Mouse (Mus musculus): Measurements from ENCODE around the gene Olfr177.

- TF ChIP-seq TAL1 (IDR thresholded peaks at IDR 0.05; ENCODE audit: low read length) = no peak
- no peak for TF ChIP-seq GATA1 (IDR thresholded peaks at IDR 0.05; ENCODE audit: low read length)
These were observed 14.4 kb downstream of the Olfr177 start for GRCm38 (mm10) chr16:58860032-58860737.

Data from erythroblast, embryonic 14.5 days (primary cell).